Mouse (Mus musculus): ENCODE results near the gene Gpr171. TPM values are rescaled to one million over a fixed set of nuclear protein-coding genes. Genes with fewer than 3 reads are reported as not detected.

The Gpr171 gene
- 63.8 TPM for total RNA-seq (2023)

GRCm38 (mm10) chr3:59101218-59101986 is at the start of gene Gpr171:
Gene Gpr171, minus strand, starts transcription at chr3:59101821.

Other genes starting within 250 kb of the Gpr171 start
- not detected for gene Clrn1, start 216.5 kb downstream of the Gpr171 start, total RNA-seq (2023)
- 1.5 TPM for gene Med12l, start 96.0 kb downstream of the Gpr171 start, total RNA-seq (2023)
- 4.4 TPM for gene P2ry14, start 51.8 kb upstream of the Gpr171 start, total RNA-seq (2023)
- gene Gpr87, start 93.3 kb upstream of the Gpr171 start, total RNA-seq (2023) = not detected
- gene P2ry13, start 109.1 kb upstream of the Gpr171 start, total RNA-seq (2023) = 1.1 TPM
- 1.0 TPM for gene P2ry12, start 161.1 kb upstream of the Gpr171 start, total RNA-seq (2023)
- not detected for gene Igsf10, start 242.6 kb upstream of the Gpr171 start, total RNA-seq (2023)